Mouse (Mus musculus): Measurements from ENCODE around the gene Ate1. TPM values are rescaled to one million over a fixed set of nuclear protein-coding genes. Genes with fewer than 3 reads are reported as not detected.

The Ate1 gene
- total and polyA plus RNA-seq, 2 experiments from 2014 or later = 47.4 to 129 TPM

- no peak for ATAC-seq (ENCODE audit: low FRiP score)
- no peak overlapping the region for H3K4me2 ChIP-seq (ENCODE audit: low read depth, low read length, poor library complexity, severe bottlenecking)
- H3K4me3 ChIP-seq (ENCODE audit: low read depth, low read length) = no peak overlapping the region
- no peaks in the 10 kb centered on the region for H3K4me1 ChIP-seq (ENCODE audit: insufficient read depth, low read length)
- WGBS = 79% methylated on average over 4 of the region's 4 CpGs
- no peaks in the 10 kb centered on the region for H3K9me3 ChIP-seq (ENCODE audit: low read length)
- no peak overlapping the region for H3K27ac ChIP-seq (ENCODE audit: low read depth, low read length)
- H3K36me3 ChIP-seq (ENCODE audit: insufficient read depth, low read length) = no peaks in the 10 kb centered on the region
- DNase-seq (ENCODE audit: low spot score) = no peak
- no peaks in the 10 kb centered on the region for H3K27me3 ChIP-seq (ENCODE audit: insufficient read depth, low read length)
- no peak overlapping the region for H3K9ac ChIP-seq (replicated peaks; ENCODE audit: low read length, poor library complexity, severe bottlenecking)
- no peak for TF ChIP-seq CTCF (IDR thresholded peaks at IDR 0.05)
These were observed 38.4 kb upstream of the Ate1 start for GRCm38 (mm10) chr7:130558592-130558991.

GRCm38 (mm10) chr7:130555597-130555996 lies 35.4 kb upstream of the Ate1 start:
- Histone ChIP-seq H3K4me1 (ENCODE audit: insufficient read depth, low read length) (no peaks in the 10 kb centered on the region), H3K9me3 (ENCODE audit: low read length) (no peaks in the 10 kb centered on the region), H3K36me3 (ENCODE audit: insufficient read depth, low read length) (no peaks in the 10 kb centered on the region), H3K4me3 (ENCODE audit: low read depth, low read length) (no peak overlapping the region), H3K27me3 (ENCODE audit: insufficient read depth, low read length) (no peaks in the 10 kb centered on the region), H3K27ac (ENCODE audit: low read depth, low read length) (no peak overlapping the region), H3K4me2 (ENCODE audit: low read depth, low read length, poor library complexity, severe bottlenecking) (no peak overlapping the region), H3K9ac (replicated peaks; ENCODE audit: low read length, poor library complexity, severe bottlenecking) (no peak overlapping the region)
- DNase-seq (ENCODE audit: low spot score) = peak; percentile 16
- ATAC-seq (ENCODE audit: low FRiP score) = no peak
- no peak for TF ChIP-seq CTCF (IDR thresholded peaks at IDR 0.05)
- 32% methylated on average over 5 of the region's 5 CpGs for WGBS

GRCm38 (mm10) chr7:130553321-130553720 lies 33.2 kb upstream of the Ate1 start:
- Histone ChIP-seq H3K27ac (ENCODE audit: low read depth, low read length) (no peak overlapping the region), H3K27me3 (ENCODE audit: insufficient read depth, low read length) (no peaks in the 10 kb centered on the region), H3K4me1 (ENCODE audit: insufficient read depth, low read length) (no peaks in the 10 kb centered on the region), H3K36me3 (ENCODE audit: insufficient read depth, low read length) (no peaks in the 10 kb centered on the region), H3K4me2 (ENCODE audit: low read depth, low read length, poor library complexity, severe bottlenecking) (no peak overlapping the region), H3K9me3 (ENCODE audit: low read length) (no peaks in the 10 kb centered on the region), H3K4me3 (ENCODE audit: low read depth, low read length) (no peak overlapping the region), H3K9ac (replicated peaks; ENCODE audit: low read length, poor library complexity, severe bottlenecking) (no peak overlapping the region)
- no peak for TF ChIP-seq CTCF (IDR thresholded peaks at IDR 0.05)
- DNase-seq (ENCODE audit: low spot score) (no peak), ATAC-seq (ENCODE audit: low FRiP score) (no peak)
- 64% methylated on average over 4 of the region's 4 CpGs for WGBS

GRCm38 (mm10) chr7:130552780-130553179 lies 32.6 kb upstream of the Ate1 start:
- H3K4me3 ChIP-seq (ENCODE audit: low read depth, low read length) = no peak overlapping the region
- no peaks in the 10 kb centered on the region for H3K36me3 ChIP-seq (ENCODE audit: insufficient read depth, low read length)
- TF ChIP-seq CTCF (IDR thresholded peaks at IDR 0.05) = no peak
- peak; percentile 21 for DNase-seq (ENCODE audit: low spot score)
- H3K27ac ChIP-seq (ENCODE audit: low read depth, low read length) = no peak overlapping the region
- no peak overlapping the region for H3K4me2 ChIP-seq (ENCODE audit: low read depth, low read length, poor library complexity, severe bottlenecking)
- H3K4me1 ChIP-seq (ENCODE audit: insufficient read depth, low read length) = no peaks in the 10 kb centered on the region
- H3K27me3 ChIP-seq (ENCODE audit: insufficient read depth, low read length) = no peaks in the 10 kb centered on the region
- ATAC-seq (ENCODE audit: low FRiP score) = no peak
- whole genome bisulfite sequencing = 69% methylated on average over 5 of the region's 5 CpGs
- no peaks in the 10 kb centered on the region for H3K9me3 ChIP-seq (ENCODE audit: low read length)
- no peak overlapping the region for H3K9ac ChIP-seq (replicated peaks; ENCODE audit: low read length, poor library complexity, severe bottlenecking)

GRCm38 (mm10) chr7:130547635-130548175 lies 27.5 kb upstream of the Ate1 start:
- Histone ChIP-seq H3K9ac (replicated peaks; ENCODE audit: low read length, poor library complexity, severe bottlenecking) (no peak overlapping the region), H3K9me3 (ENCODE audit: low read length) (no peaks in the 10 kb centered on the region), H3K27me3 (ENCODE audit: insufficient read depth, low read length) (no peaks in the 10 kb centered on the region), H3K4me3 (ENCODE audit: low read depth, low read length) (peak overlapping the region; percentile 89; the same call in 1 of the 2 replicates), H3K27ac (ENCODE audit: low read depth, low read length) (peak overlapping the region; percentile 32; the same call in 1 of the 2 replicates), H3K4me1 (ENCODE audit: insufficient read depth, low read length) (peaks cover 5% of the 10 kb centered on the region; the same call in 1 of the 2 replicates), H3K4me2 (ENCODE audit: low read depth, low read length, poor library complexity, severe bottlenecking) (0 out of 2 replicates have a peak overlapping the region, but pooled peaks have one; percentile 4), H3K36me3 (ENCODE audit: insufficient read depth, low read length) (no peaks in the 10 kb centered on the region)
- DNase-seq (ENCODE audit: low spot score) (no peak), ATAC-seq (ENCODE audit: low FRiP score) (no peak)
- no peak for TF ChIP-seq CTCF (IDR thresholded peaks at IDR 0.05)
- 86% methylated on average over 12 of the region's 12 CpGs for WGBS

DNA sequence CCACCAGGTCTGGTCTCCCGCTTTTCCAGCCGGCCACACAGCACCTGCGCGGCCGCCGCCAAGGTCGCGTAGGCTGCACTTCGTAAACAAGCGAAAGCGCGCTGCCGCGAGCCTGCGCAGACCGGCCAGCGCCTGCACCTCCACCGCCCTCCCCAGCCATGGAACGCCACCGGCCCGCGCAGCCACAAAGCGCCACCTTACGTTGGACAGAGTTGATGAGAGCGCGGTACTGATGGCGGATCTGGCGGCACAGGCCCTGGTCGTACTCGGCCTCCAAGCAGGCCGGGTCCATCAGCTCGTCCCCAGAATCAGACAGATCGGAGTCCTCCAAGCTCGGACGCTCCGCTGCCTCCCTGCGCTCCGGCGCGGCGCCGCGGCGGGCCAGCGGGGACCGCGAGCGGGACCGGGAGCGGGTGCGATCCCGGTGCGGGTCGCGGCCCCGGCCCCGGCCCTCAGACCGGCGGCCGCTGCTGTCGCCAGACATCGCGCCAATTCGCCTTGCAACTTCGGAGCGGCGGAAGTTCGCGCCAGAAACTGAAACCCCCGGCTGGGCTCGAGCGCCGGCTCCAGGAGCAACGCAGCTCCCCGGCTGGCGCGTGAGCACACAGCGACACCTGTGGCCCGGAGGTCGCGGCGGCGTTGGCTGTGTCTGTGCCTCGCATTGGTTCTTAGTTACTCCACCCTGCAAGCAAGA lies 26.8 kb upstream of the Ate1 start:
- ATAC-seq (ENCODE audit: low FRiP score) (peak; percentile 93), DNase-seq (ENCODE audit: low spot score) (peak; percentile 94)
- peaks cover 5% of the 10 kb centered on the region; the same call in 1 of the 2 replicates for H3K4me1 ChIP-seq (ENCODE audit: insufficient read depth, low read length)
- WGBS = under 1% methylated on average over 70 of the region's 84 CpGs
- TF ChIP-seq CTCF (IDR thresholded peaks at IDR 0.05) = peak; percentile 89
- peak overlapping the region; percentile 89 for H3K4me3 ChIP-seq (ENCODE audit: low read depth, low read length)
- H3K27ac ChIP-seq (ENCODE audit: low read depth, low read length) = peak overlapping the region; percentile 91
- no peaks in the 10 kb centered on the region for H3K9me3 ChIP-seq (ENCODE audit: low read length)
- peak overlapping the region; percentile 86 for H3K9ac ChIP-seq (replicated peaks; ENCODE audit: low read length, poor library complexity, severe bottlenecking)
- no peaks in the 10 kb centered on the region for H3K36me3 ChIP-seq (ENCODE audit: insufficient read depth, low read length)
- H3K4me2 ChIP-seq (ENCODE audit: low read depth, low read length, poor library complexity, severe bottlenecking) = peak overlapping the region; percentile 51
- H3K27me3 ChIP-seq (ENCODE audit: insufficient read depth, low read length) = no peaks in the 10 kb centered on the region
